Mouse (Mus musculus) kidney, postnatal 36 days (tissue): Measurements from ENCODE around the gene Arhgap18.
A peak's percentile ranks its signal among the peaks of the same experiment; 100 is the strongest.

Experiments
- DNase-seq, 2 experiments: peaks; one replicate each; pipeline ENCODE4 v3.0.0; 2021 to 2022; ENCODE audit warnings: mixed read lengths in 2 of 2

The Arhgap18 gene

DNA sequence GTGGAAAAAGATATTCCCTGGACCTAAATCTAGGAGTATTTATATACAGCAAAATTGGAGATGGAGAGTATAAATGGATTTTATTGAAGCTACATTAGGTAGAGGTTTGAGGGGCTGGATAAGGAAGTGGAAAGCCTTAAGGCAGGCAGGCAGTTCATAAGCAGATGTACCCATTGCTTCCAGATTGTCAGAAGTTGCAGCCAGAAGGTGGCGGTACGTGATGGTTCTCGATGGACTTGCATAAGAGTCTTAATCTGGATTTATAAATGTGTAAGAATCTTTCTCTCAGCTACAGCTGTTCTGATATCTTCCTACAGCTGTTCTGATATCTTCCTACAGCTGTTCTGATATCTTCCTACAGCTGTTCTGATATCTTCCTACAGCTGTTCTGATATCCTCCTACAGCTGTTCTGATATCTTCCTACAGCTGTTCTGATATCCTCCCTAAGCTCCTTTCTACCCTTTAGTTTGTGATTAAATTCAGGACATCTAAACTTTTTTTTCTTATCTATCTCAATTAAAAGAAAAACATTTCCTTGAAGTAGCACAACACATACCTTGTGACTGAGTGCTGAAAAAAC lies 79.5 kb downstream of the Arhgap18 start:
- no peak for DNase-seq

DNA sequence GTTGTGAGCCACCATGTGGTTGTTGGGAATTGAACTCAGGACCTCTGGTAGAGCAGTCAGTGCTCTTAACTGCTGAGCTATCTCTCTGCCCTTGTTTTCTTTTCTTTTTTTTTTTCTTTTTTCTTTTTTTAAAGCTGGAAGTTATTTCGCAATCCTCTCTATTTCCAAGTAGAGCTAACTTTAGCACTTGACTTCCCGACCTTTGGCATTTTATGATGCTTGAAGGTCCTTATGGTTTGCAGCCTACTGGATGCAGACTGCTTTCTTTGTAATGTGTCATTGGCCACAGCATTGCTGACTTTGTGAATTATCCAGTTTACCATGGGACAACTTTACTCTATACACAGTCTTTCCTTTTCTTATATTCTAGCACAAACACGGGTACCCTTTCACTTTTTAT lies 80.2 kb downstream of the Arhgap18 start:
- peak; percentile 17 to 56 for DNase-seq

DNA sequence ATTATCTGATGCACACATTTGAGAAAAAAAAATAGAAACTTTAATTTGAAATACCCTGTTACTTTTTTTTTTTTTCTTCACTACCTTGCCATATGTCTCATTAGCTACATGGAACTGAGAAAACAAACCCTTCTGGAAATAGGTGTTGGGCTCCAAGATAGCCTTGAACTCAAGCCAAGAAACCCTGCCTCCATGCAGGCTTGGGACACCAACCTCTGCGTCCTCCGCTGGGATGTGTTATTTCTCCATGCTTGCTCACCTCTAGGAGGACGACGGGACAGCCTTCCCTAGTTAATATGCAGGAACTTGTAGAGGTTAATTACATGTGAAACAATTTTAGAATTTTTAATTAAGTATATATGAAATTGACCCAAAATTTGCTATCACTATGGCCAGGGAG lies 96.1 kb downstream of the Arhgap18 start:
- DNase-seq: no peak

DNA sequence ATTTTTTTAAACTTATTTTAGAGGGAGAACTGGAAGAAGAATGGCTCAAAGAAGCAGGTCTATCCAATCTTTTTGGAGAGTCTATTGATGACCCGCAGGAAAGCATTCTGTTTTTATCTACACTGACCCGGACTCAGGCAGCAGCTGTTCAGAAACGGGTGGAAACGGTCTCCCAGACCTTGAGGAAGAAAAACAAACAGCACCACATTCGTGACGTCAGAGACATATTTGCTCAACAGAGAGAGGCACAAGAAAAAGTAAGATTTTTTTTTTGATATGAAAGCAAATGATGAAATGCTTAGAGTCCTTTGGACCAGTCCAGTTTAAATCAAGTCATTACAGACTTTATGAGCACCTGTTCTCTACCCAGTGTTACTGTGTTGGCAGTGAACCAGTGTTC lies 96.6 kb downstream of the Arhgap18 start:
- DNase-seq: peak in 1 of 2 experiments; percentile 15

DNA sequence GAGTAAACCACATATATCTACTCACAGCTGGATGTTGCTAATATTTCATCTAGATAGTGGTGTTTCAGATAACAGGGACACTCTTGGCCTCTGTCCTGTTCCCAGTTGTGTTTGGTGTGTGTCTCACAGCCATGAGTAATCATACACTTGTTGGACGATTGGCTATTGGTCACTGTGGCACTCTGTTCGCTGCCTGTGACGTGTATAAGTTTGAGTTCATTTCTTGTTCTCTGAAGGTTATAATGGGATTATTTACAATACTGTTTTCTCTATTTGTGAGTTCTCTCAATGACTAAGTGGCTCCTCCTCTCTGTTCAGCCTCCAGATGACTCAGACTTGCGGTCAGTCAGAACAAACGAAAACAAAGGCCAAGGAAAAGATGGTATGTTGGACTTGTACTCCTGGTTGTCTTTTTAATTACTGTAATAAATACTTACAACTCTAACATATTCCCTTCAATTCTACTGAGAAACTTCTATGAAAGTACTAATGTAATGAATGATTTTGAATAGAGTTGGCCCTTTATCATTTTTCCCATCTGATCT lies 101.4 kb downstream of the Arhgap18 start:
- DNase-seq: no peak

DNA sequence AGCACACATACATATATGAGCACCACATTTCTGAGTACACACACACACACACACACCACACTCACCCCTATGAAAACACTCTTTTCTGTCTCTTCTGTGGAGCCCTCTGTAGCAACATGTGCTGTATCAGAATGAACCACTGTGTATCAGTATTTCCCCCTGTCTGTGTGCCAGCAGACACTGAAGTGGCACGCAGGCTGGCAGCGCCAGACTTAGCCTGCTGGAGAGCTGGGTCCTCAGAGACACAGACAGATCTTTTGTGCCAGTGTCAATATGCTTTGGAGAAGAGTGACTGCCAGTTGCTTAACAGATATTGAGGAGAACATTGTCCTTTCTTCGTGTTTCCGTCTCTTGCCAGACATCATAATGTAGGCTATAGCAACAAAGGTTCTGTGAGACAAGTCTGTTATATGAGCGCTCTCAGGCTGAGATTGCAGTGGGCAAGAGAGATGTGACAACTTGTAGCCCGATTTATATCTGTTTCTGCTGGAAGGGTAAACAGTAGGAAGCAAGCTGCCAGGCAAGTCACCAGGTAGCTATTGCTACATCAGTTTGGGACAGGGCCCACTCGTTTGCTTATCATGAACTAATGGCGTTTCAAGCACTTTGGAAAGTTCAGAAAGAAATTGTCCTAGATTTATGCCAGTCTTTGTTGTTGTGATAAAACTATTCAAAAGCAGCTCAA lies 102.8 kb downstream of the Arhgap18 start:
- no peak for DNase-seq

DNA sequence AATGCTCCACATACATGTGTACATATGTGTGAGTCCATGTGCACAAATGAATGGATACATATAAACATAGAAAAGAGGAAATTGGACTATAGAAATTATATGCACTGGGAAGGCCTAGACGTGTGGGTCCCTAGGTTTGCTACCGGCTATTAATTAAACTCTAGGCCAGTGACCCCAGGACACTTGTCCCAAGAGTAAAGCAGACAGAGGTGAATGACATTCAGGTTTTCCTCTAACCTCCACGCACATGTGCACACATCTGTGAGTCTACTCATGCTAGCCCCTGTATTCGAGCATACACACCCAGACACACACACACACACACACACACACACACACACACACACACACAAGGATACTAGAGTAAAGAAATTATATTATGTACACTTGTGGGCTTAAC lies 104.4 kb downstream of the Arhgap18 start:
- DNase-seq: no peak

DNA sequence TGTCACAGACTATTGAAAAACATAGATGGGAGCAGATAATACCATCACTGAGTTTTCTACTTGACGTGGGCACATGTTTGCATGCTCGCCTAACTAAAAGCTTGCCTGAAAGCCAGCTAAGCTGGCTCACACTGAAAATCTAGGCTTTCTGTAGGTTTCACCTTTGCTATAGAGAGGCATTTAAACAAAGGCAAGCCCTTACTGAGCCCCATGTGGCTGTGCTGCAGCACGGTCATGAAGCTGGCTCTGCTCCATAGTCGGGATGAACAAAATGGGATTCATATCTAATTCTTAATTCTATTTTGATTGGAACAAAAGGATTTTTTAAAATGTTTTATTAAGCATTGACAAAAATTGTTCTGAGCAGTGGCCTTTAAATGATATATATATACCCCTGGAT lies 105.3 kb downstream of the Arhgap18 start:
- DNase-seq: no peak

DNA sequence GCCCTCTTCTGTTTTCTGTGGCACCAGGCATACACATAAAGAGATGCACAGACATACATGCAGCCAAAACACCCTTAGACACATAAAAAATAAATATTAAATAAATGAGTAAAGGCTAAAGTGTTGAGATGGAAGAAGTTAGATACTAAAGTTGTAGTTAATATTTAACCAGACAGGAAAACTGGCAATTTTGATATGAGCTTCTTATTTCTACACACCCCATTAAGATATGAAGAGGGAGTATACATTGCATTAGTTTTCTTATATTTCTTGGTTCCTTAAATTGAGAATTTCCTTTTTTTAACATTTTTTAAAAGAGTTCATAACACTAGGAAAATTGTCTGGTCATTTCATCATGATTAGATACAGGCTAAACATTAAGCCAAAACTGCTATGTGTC lies 108.0 kb downstream of the Arhgap18 start:
- no peak for DNase-seq

DNA sequence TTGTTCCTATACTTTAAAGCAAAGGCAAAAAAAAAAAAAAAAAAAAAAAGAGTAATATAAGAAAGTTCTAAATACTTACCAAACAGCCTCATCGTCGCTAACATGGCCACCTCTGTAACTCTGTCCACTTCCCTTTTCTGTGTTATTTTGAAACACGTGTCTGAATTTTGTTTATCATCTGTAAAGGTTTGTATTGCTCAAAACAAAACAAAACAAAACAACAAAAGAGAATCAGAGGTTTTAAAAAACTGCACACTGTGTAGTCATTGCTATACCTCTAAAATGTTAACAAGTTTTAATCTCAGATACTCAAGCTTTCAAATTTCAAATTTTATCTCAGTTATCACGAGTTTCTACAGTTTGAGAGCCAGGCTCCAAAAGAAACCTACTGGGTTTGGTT lies 109.0 kb downstream of the Arhgap18 start:
- no peak for DNase-seq

DNA sequence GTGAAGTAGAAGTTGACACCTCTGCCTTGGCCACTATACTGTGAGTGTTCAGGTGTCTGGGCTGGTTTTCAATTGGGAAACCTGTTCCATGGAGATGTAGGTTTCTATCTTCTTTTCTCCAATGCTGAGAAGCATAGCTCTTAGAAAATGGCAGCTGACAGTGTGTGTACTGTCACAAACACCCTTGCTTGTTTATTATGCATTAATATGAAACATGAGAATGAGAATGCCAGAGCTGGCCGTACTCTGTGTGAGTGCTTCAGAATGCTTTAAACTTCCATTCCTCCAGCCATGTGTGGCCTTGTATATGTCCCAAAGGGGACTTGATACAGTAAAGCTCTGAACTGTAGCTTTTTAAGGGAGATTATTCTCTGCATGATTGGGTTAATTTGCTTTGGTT lies 110.8 kb downstream of the Arhgap18 start:
- no peak for DNase-seq

DNA sequence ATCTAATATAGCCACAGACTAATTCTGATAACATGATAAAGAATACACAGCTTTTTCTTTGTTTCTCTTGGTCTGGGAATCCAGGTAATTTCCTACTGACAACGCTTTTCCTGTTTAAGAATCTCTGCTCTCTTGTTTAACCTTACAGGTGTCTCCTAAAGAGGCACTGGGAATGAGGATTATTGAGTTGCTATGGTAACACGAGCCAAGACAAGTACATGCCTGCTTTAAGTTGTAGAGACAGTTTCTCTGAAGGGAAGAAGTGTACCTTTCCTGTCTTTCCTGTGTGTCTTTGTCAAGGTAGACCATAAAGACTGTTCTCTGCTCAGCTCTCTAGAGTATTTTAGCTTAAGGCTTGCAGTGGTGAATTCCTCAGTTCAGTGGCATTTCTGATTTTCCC lies 117.6 kb downstream of the Arhgap18 start:
- DNase-seq: no peak

DNA sequence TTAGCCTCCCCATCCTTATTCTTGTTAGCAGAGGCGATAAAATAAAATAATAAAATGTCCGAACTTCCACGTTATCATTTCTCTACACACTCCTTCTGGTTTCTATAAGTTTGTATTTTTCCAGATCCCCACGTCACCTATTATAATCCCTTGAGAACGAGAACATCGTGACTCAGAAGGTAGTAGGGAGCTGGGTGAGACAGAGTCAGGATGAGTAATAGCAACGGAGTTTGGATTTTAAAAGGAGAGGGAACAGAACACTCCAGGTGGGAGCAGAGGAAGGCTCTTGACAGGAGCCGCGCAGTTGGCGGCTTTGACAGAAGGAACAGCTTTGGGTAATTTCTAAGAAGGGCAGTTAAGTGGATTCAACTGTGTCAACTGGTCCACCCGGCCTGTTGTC lies 124.1 kb downstream of the Arhgap18 start:
- no peak for DNase-seq

DNA sequence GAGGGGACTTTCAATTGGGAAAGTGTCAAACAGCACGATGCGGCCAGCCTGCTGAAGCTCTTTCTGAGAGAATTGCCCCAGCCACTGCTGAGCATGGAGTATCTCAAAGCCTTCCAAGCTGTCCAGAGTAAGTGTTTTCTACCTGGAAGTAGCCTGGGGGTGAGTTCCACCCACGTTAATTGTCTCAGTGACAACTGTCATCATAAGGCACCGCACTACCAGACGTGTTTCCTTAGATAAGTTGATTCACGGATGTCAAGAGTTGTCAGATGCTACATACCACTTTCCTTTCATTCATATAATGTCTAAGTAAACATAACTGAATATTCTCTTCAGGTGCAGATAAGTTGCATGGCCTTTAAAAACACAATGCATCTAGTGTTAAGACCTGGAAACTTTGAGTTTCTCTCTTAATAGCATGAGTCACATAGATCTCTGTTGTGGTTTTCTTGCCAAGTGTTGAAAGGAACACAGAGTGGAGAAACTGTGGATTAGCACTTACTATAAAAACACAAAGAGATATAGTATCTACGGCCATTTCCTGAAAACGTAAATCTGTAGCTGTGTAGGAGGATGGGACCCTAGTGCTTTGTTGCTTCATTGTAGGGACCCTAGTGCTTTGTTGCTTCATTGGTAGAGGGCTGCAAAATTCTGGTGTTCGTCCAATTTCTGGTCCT lies 125.8 kb downstream of the Arhgap18 start:
- no peak for DNase-seq

DNA sequence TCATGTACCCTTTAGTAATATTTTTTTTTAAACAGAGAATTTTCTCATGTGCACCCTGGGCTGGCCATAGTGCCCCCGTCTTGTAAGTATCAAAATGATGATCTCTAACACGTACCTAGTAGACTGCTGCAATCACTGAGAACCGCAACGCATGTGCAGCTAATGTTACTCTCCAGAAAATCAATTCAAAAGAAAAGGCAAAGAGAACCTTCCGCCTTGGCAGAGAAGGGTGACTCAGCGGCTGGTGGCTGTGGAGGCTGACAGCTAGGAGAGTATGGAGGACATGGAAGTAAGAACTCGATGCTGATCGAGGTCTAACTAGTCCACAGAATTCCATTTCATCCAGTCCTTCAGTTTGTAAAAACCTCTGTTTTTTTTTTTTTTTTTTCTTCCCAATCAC lies 131.7 kb downstream of the Arhgap18 start:
- DNase-seq: no peak

DNA sequence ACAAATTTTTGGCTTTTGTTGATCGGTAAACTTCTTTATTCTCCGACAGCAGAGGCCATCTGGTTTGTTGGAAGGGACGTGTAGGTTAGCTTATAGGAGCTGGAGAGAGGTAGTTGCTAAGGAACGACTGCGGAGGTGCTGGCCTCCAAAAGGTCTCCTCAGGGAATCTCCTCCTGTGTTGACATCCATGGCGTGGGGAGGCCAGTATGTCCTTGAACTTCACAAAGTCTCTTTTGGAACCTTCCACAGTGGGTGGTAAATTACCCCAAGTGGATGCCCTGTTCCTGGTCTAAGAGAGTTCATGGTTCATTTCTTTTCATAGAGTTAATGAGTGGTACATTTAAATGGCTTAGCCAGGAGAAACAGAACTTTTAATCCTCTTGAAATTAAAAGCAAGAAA lies 136.0 kb downstream of the Arhgap18 start:
- peak; percentile 13 to 27 for DNase-seq

DNA sequence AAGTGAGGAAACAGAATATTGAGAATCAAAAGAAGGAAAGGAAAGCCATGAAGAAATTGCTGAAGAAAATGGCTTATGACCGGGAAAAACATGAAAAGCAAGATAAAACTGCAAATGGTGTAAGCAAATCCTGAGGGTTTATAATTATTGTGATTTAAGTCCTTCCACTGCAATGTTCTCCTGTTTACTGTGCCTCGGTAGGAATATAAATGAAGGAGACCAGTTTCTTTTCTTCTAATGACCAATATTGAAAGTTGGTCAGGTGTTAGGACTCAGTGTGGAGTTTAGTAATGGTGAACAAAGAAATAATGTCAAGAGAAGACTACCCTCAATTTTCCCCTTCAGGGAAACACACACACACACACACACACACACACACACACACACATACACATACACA lies 136.5 kb downstream of the Arhgap18 start:
- DNase-seq: no peak

DNA sequence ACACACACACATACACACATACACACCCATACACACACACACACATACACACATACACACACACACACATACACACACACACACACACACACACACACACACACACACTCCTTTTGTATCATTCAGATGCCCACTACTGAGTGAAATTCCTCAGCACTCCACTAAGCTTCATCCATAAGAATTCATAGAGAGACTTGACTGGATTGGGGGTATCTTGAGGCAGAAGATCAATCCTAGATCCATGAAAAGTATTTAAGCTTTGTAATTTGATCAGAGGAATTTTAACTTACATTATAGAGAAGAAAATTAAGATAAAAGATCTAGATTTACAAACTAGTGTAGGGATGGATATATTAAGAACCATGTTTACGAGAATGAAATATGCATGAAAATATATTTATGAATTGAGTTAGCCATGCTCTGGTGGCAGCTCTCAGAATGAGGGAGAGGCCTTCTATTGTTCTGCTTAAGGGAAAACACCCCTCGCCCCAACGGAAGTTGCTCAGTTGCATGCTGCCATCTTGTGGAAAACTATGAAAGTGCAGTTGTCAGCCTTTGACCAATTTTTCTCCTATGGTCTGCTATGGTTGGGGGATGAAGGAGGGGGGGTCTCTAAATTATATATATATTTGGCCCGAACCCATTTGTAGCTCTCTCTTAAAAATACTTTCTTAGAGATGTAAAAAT lies 137.2 kb downstream of the Arhgap18 start:
- peak; percentile 50 to 74 for DNase-seq

DNA sequence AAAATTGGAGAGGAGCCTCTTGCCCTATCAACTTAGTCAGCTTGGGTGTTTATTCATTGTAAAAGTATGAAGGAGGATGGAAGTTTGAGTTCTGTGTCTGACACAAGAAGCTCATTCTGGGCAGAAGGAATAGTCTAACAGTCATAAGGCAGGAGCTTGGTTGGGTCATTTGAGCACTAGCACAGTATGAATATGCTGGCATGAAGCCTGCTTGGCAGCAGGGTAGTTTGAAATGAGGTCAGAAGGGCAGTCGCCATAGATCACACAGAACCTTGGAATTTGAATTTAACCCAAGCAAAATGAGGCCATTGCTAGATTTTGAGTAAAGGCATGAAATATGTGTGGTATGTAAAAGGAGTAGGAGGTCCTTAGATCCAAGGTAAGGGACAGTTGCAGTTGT lies 139.9 kb downstream of the Arhgap18 start:
- peak; percentile 59 to 67 for DNase-seq

DNA sequence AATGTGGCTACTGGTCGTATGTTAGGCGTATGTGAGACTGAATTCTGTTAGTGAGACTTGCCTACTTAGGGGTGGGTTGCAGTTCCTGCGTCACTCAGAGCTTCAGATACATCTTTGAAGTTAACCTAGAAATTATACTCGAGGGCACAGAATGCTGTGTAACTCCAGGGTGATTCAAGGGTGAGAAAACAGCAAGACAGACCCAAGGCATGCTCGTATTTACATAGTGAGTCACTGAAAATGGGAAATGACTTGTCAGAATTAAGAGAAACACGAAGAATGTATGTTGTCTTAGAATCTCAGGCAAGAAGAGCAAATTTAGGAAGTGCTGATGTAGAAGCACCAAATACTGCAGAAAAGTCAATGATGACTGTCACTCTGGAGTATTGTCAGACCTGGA lies 142.5 kb downstream of the Arhgap18 start:
- no peak for DNase-seq

DNA sequence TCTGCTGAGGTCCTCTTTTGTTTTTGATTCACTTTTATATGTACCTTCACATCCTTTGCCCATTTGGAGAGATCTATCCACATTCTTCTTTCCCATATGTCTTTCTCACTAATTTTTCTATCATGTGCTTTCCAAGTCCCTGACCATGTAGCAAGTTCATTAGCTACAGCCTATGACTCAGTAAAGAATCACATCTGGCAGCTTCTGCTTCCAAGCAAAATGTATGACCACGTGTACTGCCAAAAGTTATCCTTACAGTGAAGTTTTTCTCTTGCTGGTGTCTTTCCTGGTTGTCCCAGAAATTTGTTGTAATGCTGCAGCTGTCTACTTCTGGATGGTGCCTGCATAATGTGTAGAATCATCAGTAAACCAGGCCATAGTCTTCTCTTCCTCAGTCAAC lies 147.2 kb downstream of the Arhgap18 start:
- no peak for DNase-seq

DNA sequence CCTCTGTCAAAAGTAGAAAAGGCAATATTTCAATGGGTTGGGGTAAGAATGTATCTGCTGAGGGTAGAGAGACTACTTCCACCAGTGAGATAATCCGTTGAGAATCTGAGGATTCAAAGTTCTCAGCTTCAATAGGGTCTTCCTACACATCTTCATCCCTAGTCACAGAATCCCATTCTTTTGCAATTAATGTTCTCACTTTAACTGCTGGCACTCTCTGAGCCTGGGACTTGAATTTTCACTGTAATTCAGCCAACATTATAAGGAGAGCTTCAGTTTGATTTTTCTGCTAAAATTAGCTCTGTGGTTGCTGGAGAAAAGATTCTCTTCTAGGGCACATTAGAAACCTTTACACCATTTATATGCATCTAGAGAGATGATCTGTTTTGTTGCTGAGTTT lies 150.6 kb downstream of the Arhgap18 start:
- no peak for DNase-seq

DNA sequence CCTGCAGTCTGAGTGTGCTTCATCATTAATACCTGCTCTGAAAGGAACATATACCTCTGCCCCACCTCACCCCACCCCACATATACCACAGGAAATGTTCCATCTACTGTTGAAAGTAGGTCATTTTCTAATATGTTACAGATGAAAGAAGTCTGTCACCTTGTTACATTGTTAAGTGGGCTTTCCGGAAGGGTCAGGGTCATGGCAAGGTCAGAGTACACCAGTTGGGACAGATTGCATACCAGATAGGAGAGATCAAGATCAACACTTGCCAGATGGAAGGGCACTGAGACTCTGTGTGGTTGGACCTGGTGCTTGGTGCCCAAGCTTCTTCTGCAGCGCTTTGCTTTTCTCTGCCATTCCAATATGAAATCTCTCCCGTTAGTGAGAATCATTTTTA lies 158.0 kb downstream of the Arhgap18 start:
- no peak for DNase-seq
